Mouse (Mus musculus): ENCODE data around the gene Fam163a. TPM values are rescaled to one million over a fixed set of nuclear protein-coding genes. Genes with fewer than 3 reads are reported as not detected.
A peak's percentile ranks its signal among the peaks of the same experiment; 100 is the strongest.
"Not testable (repeated sequence)": the region's sequence is repeated elsewhere in the genome, so short reads cannot be mapped to it uniquely, and the experiment has no call there.

The Fam163a gene
- polyA plus RNA-seq, 1 experiment from 2014 or later = 7.7 TPM

DNA sequence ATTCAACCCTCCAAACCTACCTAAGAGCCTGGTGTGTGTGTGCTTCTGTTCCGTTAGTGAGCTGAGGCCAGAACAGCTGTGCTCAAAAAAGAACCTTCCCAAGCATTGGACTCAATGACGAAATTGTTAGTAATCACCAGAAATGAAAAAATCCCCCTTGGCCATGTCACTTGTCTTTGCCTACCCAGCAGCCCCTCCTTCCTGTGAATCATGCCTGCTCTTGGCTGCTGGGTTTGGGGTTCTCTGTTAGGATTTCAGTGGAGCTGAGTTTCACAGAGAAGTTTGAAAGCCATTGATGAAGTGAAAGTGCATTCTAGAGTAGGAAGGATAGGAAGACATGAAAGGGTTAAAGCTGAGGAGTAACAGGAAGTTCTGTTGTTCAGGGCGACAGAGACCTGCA is 138.7 kb downstream of the Fam163a start:
- DNase-seq (ENCODE audit: low spot score) = no peak
- H3K27me3 ChIP-seq (ENCODE audit: insufficient read depth, poor library complexity, severe bottlenecking) = no peaks in the 10 kb centered on the region
- H3K9me3 ChIP-seq = no peaks in the 10 kb centered on the region
- 64% methylated on average over 3 of the region's 3 CpGs for WGBS
- H3K4me3 ChIP-seq = no peak overlapping the region
- no peak overlapping the region for H3K27ac ChIP-seq
- H3K4me1 ChIP-seq (replicated peaks) = no peaks in the 10 kb centered on the region
- peaks cover 61% of the 10 kb centered on the region for H3K36me3 ChIP-seq

DNA sequence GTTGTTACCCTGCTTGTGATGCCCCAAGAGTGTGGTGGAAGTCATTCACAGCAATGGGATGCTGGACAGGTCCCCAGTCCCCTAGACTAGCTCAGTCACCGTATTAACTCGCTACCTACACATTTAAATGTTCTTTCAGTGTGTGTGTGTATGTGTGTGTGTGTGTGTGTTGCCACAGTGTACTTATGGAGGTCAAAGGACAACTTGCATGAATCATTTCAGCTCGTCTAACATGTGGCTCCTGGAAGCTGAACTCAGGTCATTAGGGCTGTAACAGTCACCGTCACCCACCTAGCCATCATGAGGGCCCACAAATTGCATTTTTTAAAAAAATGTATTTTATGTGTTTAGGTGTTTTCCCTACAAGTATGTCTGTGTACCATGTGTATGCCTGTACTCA is 142.6 kb downstream of the Fam163a start:
- DNase-seq (ENCODE audit: low spot score) = no peak
- no peak overlapping the region for H3K4me3 ChIP-seq
- no peaks in the 10 kb centered on the region for H3K9me3 ChIP-seq
- H3K27ac ChIP-seq = no peak overlapping the region
- WGBS = 95% methylated on average over 4 of the region's 4 CpGs
- peaks cover 71% of the 10 kb centered on the region for H3K36me3 ChIP-seq
- no peaks in the 10 kb centered on the region for H3K4me1 ChIP-seq (replicated peaks)
- no peaks in the 10 kb centered on the region for H3K27me3 ChIP-seq (ENCODE audit: insufficient read depth, poor library complexity, severe bottlenecking)

DNA sequence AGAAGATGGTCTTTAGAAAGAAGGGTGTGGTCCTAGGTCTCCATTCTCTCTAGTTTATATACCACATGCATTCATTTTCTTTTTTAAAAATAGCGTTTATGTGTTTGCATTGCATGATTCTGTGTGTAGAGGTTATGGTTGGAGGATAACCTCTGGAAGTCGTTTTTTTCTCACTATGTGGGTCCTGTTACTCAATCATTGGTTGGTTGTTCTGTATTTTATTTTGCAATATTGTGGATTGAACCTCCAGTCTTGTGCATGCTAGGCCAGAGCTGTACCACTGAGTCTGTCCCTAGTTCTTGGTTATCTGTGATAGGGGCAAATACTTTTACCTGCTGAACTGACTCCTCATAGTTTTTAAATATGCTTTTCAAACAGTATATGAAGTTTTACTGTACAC is 146.6 kb downstream of the Fam163a start:
- Histone ChIP-seq H3K9me3 (no peaks in the 10 kb centered on the region), H3K4me3 (no peak overlapping the region), H3K4me1 (replicated peaks) (no peaks in the 10 kb centered on the region), H3K27ac (no peak overlapping the region), H3K27me3 (ENCODE audit: insufficient read depth, poor library complexity, severe bottlenecking) (no peaks in the 10 kb centered on the region), H3K36me3 (peaks cover 58% of the 10 kb centered on the region)
- 87% methylated on average over 2 of the region's 2 CpGs for WGBS
- DNase-seq (ENCODE audit: low spot score) = no peak

DNA sequence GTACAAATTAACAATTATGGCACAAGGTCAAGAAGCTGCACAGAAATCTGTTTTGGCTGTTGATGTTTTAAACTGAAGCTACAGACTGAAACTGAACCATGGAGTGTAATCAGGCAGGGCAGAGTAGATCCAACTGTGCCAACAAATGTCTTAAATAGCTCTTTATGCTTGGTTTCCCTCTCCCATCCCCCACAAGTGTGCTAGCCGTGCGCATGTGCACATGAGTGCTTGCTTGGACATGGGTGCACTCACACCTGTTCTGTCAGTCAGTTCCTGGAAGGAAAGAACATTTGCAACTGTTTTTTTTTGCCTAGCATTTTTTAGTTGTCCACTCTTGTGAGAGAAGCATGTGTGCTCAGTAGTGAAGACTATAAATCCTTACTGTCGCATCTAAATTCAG is 158.1 kb downstream of the Fam163a start:
- 90% methylated on average over 3 of the region's 3 CpGs for WGBS
- no peak for DNase-seq (ENCODE audit: low spot score)
- Histone ChIP-seq H3K4me3 (no peak overlapping the region), H3K27me3 (ENCODE audit: insufficient read depth, poor library complexity, severe bottlenecking) (no peaks in the 10 kb centered on the region), H3K9me3 (no peaks in the 10 kb centered on the region), H3K4me1 (replicated peaks) (peaks cover 15% of the 10 kb centered on the region), H3K27ac (no peak overlapping the region), H3K36me3 (peaks cover 83% of the 10 kb centered on the region)

DNA sequence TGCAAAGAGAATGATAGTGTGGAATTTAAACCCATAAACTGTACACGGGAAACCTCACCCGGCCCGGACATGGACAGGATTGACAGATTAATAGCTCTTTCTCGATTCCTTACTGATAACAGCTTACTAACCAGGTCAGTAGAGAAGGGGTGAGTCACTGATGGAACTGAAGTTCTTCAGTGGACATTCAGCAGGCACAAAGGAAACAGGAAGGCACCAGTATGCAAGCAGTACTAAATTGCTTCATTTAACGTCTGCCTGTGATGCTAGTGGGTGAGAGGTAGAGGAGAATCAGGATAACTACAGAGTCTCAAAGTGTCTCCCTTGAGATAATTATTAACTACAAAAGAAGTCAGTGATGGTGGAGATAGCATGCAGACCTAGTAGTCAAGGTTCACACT is 160.6 kb downstream of the Fam163a start:
- no peaks in the 10 kb centered on the region for H3K27me3 ChIP-seq (ENCODE audit: insufficient read depth, poor library complexity, severe bottlenecking)
- H3K27ac ChIP-seq = no peak overlapping the region
- no peak overlapping the region for H3K4me3 ChIP-seq
- H3K36me3 ChIP-seq = peaks cover 58% of the 10 kb centered on the region
- no peak for DNase-seq (ENCODE audit: low spot score)
- H3K4me1 ChIP-seq (replicated peaks) = peaks cover 24% of the 10 kb centered on the region
- no peaks in the 10 kb centered on the region for H3K9me3 ChIP-seq
- WGBS = 93% methylated on average over 5 of the region's 5 CpGs

DNA sequence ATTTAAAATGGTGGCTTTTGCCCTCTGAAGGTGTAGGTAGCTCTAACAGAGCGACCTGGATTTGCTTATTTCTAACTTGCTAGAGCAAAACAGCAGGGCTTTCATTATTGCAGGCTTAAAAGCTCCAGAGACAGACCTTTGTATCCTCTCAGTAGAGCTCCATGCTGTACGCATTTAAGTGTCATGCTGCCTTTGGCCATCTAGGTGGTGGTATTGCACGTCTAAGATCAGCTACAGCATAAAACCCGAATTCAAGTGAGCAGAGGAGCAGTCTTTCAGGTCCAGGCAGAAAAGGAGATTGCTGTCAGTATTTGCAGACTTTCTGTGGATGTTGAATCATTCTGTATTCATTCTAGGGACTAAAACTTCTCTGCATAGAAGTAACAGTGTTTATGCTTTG is 161.8 kb downstream of the Fam163a start:
- no peaks in the 10 kb centered on the region for H3K27me3 ChIP-seq (ENCODE audit: insufficient read depth, poor library complexity, severe bottlenecking)
- peaks cover 24% of the 10 kb centered on the region for H3K4me1 ChIP-seq (replicated peaks)
- no peak overlapping the region for H3K4me3 ChIP-seq
- H3K36me3 ChIP-seq = peaks cover 46% of the 10 kb centered on the region
- 26% methylated on average over 4 of the region's 4 CpGs for WGBS
- no peaks in the 10 kb centered on the region for H3K9me3 ChIP-seq
- H3K27ac ChIP-seq = no peak overlapping the region
- DNase-seq (ENCODE audit: low spot score) = peak; percentile 47

DNA sequence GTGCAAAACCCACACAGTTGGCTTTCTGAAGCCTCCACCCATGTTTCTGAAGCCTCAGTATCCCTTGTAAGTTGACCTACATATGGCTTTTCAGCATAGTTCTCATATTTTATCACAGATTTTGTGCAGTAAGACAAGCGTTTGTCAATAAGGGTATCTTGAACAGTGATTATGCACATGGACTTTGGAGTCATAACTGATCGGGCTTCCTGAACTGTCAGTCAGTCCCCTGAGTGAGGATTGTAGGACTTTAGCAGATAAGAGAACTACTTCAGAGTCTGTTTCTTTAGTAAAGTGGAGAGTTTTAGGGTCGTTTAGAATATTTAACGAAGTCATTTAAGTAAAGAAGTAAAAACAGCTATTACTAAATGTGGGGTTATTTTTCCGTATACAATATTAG is 162.3 kb downstream of the Fam163a start:
- Histone ChIP-seq H3K9me3 (no peaks in the 10 kb centered on the region), H3K27ac (no peak overlapping the region), H3K4me3 (peak overlapping the region; percentile 65; the same call in 1 of the 2 replicates), H3K27me3 (ENCODE audit: insufficient read depth, poor library complexity, severe bottlenecking) (no peaks in the 10 kb centered on the region), H3K36me3 (peaks cover 41% of the 10 kb centered on the region), H3K4me1 (replicated peaks) (peaks cover 24% of the 10 kb centered on the region)
- 92% methylated on average over 5 of the region's 5 CpGs for WGBS
- no peak for DNase-seq (ENCODE audit: low spot score)

DNA sequence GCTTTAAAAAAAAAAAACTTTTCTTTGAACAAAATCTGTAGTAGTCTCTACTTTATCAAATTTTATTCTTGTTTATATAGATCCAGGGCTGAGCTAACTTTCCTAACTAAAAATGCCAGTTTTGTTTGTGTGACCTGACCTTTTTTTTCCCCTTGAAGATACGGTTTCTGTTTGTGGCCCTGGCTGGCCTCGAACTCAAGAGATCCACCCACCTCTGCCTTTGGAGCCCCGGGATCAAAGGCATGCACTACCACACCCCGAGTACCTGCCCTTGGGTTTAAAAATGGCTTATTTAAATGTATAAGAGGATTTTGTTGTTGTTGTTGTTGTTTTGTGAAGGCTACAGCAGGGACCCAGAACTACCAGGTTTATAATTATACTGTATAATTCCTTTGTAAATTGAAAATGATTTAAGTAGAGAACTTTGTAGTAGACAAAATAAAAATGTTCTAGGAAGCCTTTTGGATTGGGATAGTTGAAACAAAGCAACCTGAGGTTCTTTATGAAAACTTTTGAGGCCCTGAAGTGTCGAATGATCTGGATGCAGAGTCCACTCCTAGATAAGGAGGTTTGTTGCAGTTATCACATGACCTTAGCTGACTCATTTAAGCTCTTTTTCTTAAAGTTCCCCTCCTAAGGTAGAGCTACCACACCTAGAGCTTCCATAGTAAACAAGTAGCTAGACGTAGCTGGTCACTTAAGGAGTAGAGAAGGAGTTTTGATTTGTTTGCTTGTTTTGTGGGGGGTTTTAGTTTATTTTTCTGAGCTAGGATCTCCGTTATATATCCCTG is 163.2 kb downstream of the Fam163a start:
- no peak for DNase-seq (ENCODE audit: low spot score)
- peak overlapping the region; percentile 85; the same call in 1 of the 2 replicates for H3K27ac ChIP-seq
- WGBS = 49% methylated on average over 7 of the region's 7 CpGs
- no peaks in the 10 kb centered on the region for H3K9me3 ChIP-seq
- H3K27me3 ChIP-seq (ENCODE audit: insufficient read depth, poor library complexity, severe bottlenecking) = no peaks in the 10 kb centered on the region
- H3K4me3 ChIP-seq = peak overlapping the region; percentile 65
- H3K4me1 ChIP-seq (replicated peaks) = peaks cover 30% of the 10 kb centered on the region
- peaks cover 32% of the 10 kb centered on the region for H3K36me3 ChIP-seq

DNA sequence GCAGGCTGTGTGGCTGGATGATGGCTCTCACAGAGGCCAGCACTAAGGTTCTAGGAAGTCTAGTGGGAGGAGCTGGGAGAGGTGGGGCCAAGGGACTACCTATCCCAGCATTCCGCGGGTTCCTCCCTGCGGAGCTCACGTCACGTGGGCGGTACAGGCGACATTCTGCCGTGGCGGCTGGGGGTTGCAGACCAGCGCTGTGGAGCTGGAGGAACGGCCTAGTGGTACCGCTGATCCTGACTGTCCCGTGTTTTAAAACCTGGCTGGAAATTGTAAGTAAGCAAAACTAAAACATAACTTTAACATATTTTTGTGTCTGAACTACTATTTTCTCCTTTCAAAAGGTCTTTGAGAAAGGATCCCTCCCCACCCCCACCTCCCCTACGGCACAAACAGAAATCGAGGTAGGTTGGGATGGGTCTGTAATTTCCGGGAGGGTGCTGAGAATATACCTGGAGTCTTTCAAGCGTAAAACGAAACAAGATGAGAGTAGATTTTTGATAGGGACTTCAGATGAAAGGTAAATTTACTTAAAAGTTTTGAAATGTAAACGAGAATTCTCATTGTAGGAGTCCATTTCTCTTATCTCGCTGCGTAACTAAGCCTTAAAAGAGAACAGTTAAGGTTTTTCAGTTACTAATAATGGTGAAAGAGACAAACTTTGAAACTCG is 164.0 kb downstream of the Fam163a start:
- DNase-seq (ENCODE audit: low spot score) = peak; percentile 91
- Histone ChIP-seq H3K27me3 (ENCODE audit: insufficient read depth, poor library complexity, severe bottlenecking) (no peaks in the 10 kb centered on the region), H3K27ac (peak overlapping the region; percentile 85), H3K4me1 (replicated peaks) (peaks cover 33% of the 10 kb centered on the region), H3K36me3 (peaks cover 26% of the 10 kb centered on the region), H3K9me3 (no peaks in the 10 kb centered on the region), H3K4me3 (peak overlapping the region; percentile 65)
- 3% methylated on average over 22 of the region's 22 CpGs for WGBS

DNA sequence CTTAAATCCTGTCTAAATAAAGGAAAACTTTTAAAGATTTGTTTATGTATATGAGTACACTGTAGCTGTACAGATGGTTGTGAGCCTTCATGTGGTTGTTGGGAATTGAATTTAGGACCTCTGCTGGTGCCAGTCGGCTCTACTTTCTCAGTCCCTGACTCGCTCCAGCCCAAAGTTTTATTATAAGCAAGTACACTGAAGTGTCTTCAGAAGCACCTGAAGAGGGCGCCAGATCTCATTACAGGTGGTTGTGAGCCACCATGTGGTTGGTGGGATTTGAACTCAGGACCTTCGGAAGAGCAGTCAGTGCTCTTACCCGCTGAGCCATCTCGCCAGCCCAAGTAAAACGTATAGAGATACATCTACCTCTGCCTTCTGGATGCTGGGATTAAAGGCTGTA is 164.8 kb downstream of the Fam163a start:
- not testable (repeated sequence) for H3K9me3 ChIP-seq; H3K4me3 ChIP-seq; DNase-seq (ENCODE audit: low spot score); H3K27me3 ChIP-seq (ENCODE audit: insufficient read depth, poor library complexity, severe bottlenecking); H3K27ac ChIP-seq
- Histone ChIP-seq H3K4me1 (replicated peaks) (peaks cover 33% of the 10 kb centered on the region), H3K36me3 (peaks cover 17% of the 10 kb centered on the region)
- WGBS = 68% methylated on average over 7 of the region's 7 CpGs

DNA sequence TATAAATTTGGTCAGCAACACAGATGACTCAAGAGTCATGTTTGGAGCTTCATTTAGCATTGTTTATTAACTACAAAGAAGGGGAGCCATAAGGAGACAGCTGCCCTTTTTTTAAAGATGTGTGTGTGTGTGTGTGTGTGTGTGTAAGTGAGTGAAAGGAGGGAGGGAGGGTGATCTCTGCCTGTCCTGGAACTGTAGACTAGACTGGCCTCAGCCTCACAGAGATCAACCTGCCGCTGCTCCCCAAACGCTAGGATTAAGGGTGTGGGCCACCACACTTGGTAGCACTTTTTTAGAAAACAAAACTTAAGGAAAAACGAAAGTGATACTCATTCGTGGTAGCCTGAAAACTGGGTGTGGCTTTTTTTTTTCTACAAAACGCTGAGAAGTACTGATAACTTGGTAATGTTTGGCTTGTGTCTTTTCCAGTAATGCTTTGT is 167.7 kb downstream of the Fam163a start:
- H3K36me3 ChIP-seq = peaks cover 19% of the 10 kb centered on the region
- no peak for DNase-seq (ENCODE audit: low spot score)
- H3K9me3 ChIP-seq = no peaks in the 10 kb centered on the region
- 0 out of 2 replicates have a peak overlapping the region, but pooled peaks have one; percentile 5 for H3K27ac ChIP-seq
- peaks cover 34% of the 10 kb centered on the region for H3K4me1 ChIP-seq (replicated peaks)
- WGBS = 72% methylated on average over 5 of the region's 5 CpGs
- peak overlapping the region; percentile 82 for H3K4me3 ChIP-seq
- no peaks in the 10 kb centered on the region for H3K27me3 ChIP-seq (ENCODE audit: insufficient read depth, poor library complexity, severe bottlenecking)

DNA sequence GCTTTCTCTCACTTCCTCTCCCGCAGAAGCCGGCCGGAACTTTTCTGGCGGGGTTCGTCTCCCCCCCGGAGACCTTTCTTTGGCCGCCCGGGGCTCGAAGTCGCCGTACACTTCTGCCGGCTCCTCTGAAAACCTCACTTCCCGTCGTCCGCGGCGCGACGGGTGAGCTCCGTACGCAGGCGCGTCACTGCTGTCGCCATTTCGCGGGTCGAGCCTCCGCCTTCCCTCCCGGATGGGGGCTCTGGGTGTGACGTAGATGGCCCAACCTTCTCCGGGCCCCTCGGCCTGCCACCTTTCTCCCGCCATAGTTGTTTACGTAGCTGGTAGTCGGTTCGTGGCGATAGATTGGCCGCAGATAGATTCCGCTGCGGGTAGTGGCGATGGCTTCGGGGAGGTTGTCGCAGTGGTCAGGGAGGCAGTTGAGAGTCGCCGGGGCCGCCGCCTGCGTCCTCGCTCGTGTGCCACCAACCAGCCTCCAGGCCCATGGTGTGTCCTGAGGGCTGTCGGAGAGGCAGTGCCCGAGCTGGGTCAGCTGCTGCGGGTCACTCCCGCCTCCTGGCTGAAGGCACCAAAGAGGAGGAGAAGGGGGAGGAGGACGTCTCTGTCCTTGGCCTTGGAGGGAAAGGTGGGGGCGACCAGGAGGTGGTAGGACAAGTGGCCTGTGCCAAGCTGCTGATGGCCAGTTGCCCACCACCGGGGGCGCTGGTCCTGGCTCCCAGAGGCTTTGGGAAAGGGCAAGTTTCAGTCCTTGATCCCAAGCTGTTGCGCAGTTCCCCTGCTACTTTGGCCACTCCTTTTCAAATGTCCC is 168.7 kb downstream of the Fam163a start, which contains the start of gene Tor1aip1:
Gene Tor1aip1 (minus strand): TSS at position 551 of the 808 bp plus-strand sequence.
- WGBS = under 1% methylated on average over 59 of the region's 59 CpGs
- peak; percentile 98 for DNase-seq (ENCODE audit: low spot score)
- peaks cover 29% of the 10 kb centered on the region for H3K36me3 ChIP-seq
- no peaks in the 10 kb centered on the region for H3K9me3 ChIP-seq
- H3K27me3 ChIP-seq (ENCODE audit: insufficient read depth, poor library complexity, severe bottlenecking) = no peaks in the 10 kb centered on the region
- peak within 1 kb of the TSS; percentile 82 for H3K4me3 ChIP-seq
- peak within 1 kb of the TSS; percentile 99 for H3K27ac ChIP-seq
- peaks cover 25% of the 10 kb centered on the region for H3K4me1 ChIP-seq (replicated peaks)
